Mouse (Mus musculus) fat pad, adult 2 months (tissue): ENCODE results near the gene Eef2k.
A peak's percentile ranks its signal among the peaks of the same experiment; 100 is the strongest.
"Not testable (repeated sequence)": the region's sequence is repeated elsewhere in the genome, so short reads cannot be mapped to it uniquely, and the experiment has no call there.

Experiments used
- DNase-seq: peaks from one replicate; pipeline ENCODE4 v3.0.0-alpha.2; 2011; ENCODE audit warnings: low read depth, low spot score; ENCODE audit errors: extremely low read depth

Eef2k gene

GRCm38 (mm10) chr7:120878271-120878670, 35.6 kb downstream of the Eef2k start:
- no peak for DNase-seq

GRCm38 (mm10) chr7:120879972-120880371, 37.3 kb downstream of the Eef2k start:
- no peak for DNase-seq

- DNase-seq, result no peak
Observed at GRCm38 (mm10) chr7:120880770-120881169, 38.1 kb downstream of the Eef2k start.

- DNase-seq, result no peak
Observed at GRCm38 (mm10) chr7:120881451-120881850, 38.8 kb downstream of the Eef2k start.

- no peak for DNase-seq
Observed at GRCm38 (mm10) chr7:120882674-120883073, 40.0 kb downstream of the Eef2k start.

GRCm38 (mm10) chr7:120883523-120884290, 41.1 kb downstream of the Eef2k start:
- DNase-seq, result no peak

- no peak for DNase-seq
Observed at GRCm38 (mm10) chr7:120884746-120885145, 42.1 kb downstream of the Eef2k start.

GRCm38 (mm10) chr7:120893123-120893522, 50.5 kb downstream of the Eef2k start:
- no peak for DNase-seq

- peak; percentile 21 for DNase-seq
Observed at GRCm38 (mm10) chr7:120897054-120897453, 54.4 kb downstream of the Eef2k start.

GRCm38 (mm10) chr7:120897711-120898335, 55.2 kb downstream of the Eef2k start:
- peak; percentile 97 for DNase-seq

- no peak for DNase-seq
Observed at GRCm38 (mm10) chr7:120900191-120900590, 57.6 kb downstream of the Eef2k start.

- DNase-seq, result no peak
Observed at GRCm38 (mm10) chr7:120901701-120902100, 59.1 kb downstream of the Eef2k start.

GRCm38 (mm10) chr7:120902931-120903330, 60.3 kb downstream of the Eef2k start:
- no peak for DNase-seq

GRCm38 (mm10) chr7:120910172-120910571, 67.5 kb downstream of the Eef2k start:
- not testable (repeated sequence) for DNase-seq

GRCm38 (mm10) chr7:120911268-120911667, 68.6 kb downstream of the Eef2k start:
- DNase-seq, result not testable (repeated sequence)

GRCm38 (mm10) chr7:120913332-120913731, 70.7 kb downstream of the Eef2k start:
- no peak for DNase-seq

GRCm38 (mm10) chr7:120916262-120916875, 73.7 kb downstream of the Eef2k start:
- DNase-seq, result no peak

- DNase-seq, result no peak
Observed at GRCm38 (mm10) chr7:120917279-120917591, 74.6 kb downstream of the Eef2k start.

GRCm38 (mm10) chr7:120917592-120918461, 75.2 kb downstream of the Eef2k start, which contains the start of gene Polr3e:
Gene Polr3e (plus strand): TSS chr7:120917744.
- DNase-seq, result no peak

GRCm38 (mm10) chr7:120918526-120918962, 75.9 kb downstream of the Eef2k start:
- DNase-seq, result peak; percentile 51

- no peak for DNase-seq
Observed at GRCm38 (mm10) chr7:120933110-120933509, 90.5 kb downstream of the Eef2k start.
